Mouse (Mus musculus) adrenal gland, adult (tissue): ENCODE results near the gene Grip2.
A peak's percentile ranks its signal among the peaks of the same experiment; 100 is the strongest.

Experiments
- DNase-seq, 2 experiments: peaks; one replicate each; pipeline ENCODE4 v3.0.0; 2022 to 2023; ENCODE audit warnings: low spot score in 1 of 2; ENCODE audit not compliant: inconsistent age in 2 of 2

Grip2 gene

GRCm38 (mm10) chr6:91737451-91737850, 89.6 kb downstream of the Grip2 start:
- peak in 1 of 2 experiments; percentile 65 for DNase-seq

- DNase-seq = peak; percentile 62 to 85
These were observed 90.6 kb downstream of the Grip2 start for GRCm38 (mm10) chr6:91736471-91736870.

DNA sequence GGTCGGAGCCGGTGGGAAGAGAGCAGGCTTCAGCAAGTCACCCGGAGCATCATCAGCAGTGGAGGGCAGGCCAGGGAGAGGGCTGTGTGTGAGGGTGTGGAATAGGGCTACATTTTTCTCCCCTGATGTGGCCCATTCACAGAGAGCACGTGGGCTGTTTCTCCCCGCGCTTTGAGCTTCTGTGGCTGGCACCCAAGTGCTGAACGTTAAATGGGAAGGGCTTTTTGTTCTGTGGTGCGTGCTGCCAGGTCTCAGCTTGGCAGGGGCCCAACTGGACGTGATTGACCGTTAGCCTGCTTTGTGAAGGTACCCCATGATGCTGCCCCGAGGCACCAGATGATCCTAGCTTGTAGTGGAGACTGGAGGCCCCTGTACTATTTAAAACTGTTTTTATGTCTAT, 94.9 kb downstream of the Grip2 start:
- DNase-seq = peak in 1 of 2 experiments; percentile 73

DNA sequence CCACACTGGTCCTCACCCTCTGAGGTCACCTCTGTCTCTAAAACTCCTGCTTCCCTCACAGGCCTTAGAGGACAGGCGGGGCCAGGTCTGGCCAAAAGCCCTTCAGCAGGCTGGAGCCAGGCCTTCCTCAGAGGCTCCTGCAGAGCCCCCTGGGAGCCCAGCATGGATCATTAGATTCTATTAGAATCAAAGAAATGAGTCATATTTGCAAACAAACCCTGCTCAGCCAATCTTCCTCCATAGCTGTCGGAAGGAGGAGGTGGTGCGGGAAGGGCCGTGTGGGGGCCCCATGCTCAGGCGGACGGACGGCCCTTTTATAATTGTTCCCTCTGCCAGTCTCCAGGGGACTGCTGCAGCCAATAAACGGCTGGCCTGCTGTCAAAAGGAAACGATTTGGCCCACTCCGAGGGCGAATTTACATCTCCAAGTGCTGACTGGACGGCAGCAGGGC, 97.3 kb downstream of the Grip2 start:
- peak; percentile 69 to 85 for DNase-seq

DNA sequence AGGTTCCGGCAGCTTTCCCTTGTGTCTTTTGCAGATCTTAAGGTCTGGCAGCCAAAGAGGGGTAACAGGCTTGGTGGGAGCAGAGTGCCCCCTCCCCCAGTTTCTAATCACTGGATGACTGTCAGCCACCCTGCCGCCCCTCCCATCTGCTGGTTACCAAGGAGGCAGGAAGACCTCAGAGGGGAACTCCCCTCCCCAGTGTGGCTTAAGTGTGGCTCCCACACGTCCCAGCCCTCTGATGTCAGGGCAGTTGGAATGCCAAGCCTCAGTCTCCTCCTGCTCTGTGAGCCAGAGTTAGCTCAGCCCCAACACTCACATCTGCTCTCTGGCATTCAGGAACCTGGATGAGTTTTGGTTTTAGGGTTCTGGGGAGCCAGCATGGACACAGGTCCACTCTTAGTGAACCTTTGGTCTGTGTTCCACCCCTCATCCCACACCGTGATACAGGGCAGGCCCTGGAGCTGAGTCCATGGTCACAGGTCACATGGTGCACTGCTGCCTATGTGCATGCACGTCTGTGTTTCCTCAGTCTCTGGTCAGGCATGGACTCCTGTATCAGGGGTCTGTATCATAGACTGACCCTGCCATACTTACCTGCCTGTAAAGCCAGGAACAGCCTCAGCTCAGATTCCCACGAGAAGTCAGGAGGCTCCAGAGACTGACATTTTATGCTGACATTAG, 98.0 kb downstream of the Grip2 start:
- no peak for DNase-seq

- DNase-seq = peak; percentile 87 to 93
These were observed 99.7 kb downstream of the Grip2 start for GRCm38 (mm10) chr6:91727361-91727760.

GRCm38 (mm10) chr6:91721215-91721701, 105.8 kb downstream of the Grip2 start:
- peak in 1 of 2 experiments; percentile 67 for DNase-seq

GRCm38 (mm10) chr6:91720588-91721214, 106.3 kb downstream of the Grip2 start:
- peak in 1 of 2 experiments; percentile 62 for DNase-seq

GRCm38 (mm10) chr6:91719865-91720533, 107.1 kb downstream of the Grip2 start:
- DNase-seq = peak in 1 of 2 experiments; percentile 71

- peak in 1 of 2 experiments; percentile 80 for DNase-seq
These were observed 107.9 kb downstream of the Grip2 start for GRCm38 (mm10) chr6:91719042-91719747.

DNA sequence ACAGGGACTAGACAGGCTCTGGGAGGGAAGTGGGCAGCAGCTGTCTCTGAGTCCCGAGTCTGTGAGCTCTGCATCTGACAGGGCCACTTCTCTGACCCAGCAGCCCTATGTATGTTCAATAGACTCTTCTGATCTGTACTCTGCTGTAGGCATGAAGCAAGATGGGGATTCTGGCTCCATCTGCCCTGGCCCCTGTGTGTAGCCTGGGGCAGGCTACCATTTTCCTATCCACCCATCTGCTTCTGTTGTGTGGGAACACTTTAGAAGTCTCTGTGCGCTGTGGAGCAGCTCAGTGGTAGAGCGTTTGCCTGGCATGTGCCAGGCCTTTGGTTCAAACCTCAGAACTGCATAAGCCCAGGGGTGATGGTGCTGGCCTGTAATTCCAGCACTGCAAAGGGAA, 108.4 kb downstream of the Grip2 start:
- DNase-seq = no peak

DNA sequence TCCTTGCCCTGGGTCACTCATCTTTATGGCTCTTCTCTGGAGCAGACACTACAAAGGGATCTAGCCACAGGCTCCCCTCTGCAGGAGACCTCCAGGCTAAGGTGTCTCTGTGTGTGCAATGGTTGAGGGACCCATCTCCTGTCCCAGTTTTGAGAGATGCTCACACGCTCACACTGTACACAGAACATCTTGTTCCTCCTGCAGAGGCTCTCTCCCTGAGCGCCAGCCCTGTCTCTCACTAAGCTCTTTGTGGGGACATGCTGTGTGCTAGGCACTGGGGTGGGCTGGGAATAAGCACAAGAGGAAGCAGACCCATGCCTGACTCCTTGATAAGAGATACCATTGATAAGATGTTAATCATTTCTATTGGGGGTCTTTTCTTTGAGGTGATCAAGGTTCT, 109.0 kb downstream of the Grip2 start:
- DNase-seq = no peak

DNA sequence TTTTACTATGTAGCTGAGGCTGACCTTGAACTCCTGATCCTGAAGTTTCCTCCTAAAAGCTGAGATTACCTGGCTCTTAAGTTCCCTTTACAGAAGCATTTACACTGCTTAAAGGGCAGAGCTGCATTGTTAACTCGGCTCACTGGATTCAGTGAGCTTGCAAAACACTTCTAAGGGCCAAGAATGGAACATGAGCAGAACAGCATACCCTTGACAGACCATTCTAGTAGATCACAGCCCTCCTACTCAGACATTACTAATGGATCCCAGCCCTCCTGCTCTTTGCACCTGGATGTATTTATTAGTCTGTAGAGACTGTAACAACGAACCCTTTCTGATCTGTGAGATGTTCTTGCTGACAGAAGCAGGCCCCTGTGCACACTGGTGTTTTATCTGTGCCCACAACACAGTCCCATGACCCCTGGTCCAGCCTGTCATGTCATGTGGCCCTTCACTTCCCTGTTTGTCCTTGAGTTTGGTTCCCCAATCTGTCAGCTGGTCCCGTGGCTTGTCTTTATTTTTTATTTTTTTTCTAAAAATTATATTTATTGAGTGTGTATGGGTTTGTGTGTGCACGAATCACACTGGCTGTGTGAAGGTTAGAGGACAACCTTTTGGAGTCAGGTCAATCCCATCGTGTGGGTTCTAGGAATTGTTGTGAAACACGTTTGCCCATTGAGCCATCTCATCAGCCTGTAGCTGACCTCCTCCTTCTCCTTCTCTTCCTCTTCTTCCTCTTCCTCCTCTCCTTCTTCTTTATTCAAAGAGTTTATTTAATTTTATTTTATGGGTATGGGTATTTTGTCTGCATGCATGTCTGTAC, 110.9 kb downstream of the Grip2 start:
- peak in 1 of 2 experiments; percentile 80 for DNase-seq

GRCm38 (mm10) chr6:91715023-91715422, 112.0 kb downstream of the Grip2 start:
- DNase-seq = peak in 1 of 2 experiments; percentile 64

DNA sequence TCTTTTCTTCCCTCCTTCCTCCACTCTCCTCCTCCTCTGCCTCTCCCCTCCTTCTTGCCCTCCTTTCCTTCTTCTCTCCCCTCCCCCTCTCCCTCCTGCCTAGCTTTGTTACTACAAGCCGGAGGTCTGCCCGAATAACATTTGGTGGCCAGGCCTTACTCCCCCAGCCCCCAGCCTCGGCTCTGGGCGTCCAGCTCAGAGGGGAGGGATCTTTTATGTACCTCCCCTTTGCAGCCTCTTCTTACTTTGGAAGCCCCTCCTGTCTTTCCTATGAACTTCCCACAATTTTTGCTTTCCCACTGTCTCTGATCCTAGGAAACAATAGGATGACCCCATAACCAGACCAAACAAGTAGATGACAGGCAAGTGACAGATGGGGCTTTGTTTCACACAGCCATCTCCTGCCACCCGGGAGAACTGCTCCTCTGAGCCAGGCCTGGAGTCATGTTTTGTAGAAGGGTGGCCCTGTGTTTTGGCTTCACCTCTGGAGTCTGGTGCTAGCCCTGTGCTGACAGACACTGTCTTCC, 113.6 kb downstream of the Grip2 start:
- DNase-seq = peak in 1 of 2 experiments; percentile 66

DNA sequence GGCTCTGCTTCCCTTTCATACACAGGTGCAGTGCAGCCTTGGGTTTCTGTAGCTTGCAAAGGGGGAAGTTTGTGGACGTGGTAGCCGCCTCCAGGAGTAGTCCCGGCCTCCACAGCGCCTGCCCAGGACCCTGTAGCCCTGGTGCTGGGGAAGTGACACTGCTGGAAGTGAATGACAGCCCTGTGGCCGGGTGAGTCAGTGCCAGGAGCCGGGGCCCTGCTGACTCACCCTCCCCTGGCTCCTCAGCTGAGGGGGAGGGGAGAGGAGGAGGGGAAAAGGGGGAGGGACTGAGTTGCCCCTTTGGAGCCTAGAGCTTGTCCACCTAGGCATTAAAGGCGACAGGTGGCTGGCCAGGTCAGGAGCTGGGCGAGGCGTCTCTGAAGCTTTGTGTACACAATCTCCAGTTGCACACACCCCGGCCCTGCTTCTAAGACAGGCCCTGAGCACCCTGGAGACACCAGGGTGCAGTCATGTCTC, 114.2 kb downstream of the Grip2 start:
- peak; percentile 91 to 94 for DNase-seq

DNA sequence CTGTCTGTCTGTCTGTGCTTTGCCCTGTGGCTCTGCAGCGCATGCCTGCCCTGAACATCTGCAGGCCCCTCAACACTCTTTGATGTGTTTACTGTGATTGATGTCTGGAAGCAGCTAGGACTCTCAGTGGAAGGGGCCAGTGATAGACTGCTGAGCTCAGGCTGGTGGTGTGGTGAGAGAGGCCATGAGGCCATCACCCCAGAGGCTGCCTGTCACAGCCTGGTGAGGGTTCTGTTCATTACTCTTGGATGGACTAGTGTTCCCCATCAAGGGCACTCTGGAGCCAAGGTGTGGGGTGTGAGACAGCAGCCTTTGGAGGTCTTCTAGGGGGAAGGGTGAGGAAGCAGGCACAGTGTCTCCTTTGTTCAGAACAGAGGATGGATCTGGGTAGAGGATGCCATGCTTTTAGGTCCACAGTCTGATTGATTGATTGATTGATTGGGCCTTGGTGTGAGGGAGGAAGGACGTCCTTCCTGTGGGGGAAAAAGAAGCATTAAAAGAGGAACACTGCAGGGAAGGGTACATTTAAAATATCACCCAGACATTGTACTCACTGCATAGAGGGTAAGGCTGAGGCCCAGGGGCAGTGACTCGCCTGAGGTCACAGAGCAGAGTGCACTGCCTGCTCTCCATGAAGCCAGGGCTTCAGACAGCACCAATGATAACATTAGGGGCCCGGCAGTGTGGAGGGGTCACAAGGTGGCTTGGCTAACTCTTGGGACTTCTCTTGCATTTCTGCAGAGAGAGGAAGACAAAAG, 114.8 kb downstream of the Grip2 start:
- DNase-seq = peak in 1 of 2 experiments; percentile 69
